Mouse (Mus musculus): ENCODE data around the gene Rab15. TPM values are rescaled to one million over a fixed set of nuclear protein-coding genes. Genes with fewer than 3 reads are reported as not detected.
A peak's percentile ranks its signal among the peaks of the same experiment; 100 is the strongest.
"Not testable (repeated sequence)": the region's sequence is repeated elsewhere in the genome, so short reads cannot be mapped to it uniquely, and the experiment has no call there.

The Rab15 gene
- polyA plus RNA-seq (2012; rRNA removed) = 5.7 and 16.4 TPM in 2 replicates

GRCm38 (mm10) chr12:76822651-76823041 is at the start of gene Rab15:
Gene Rab15 (minus strand): TSS chr12:76822908.
- Histone ChIP-seq H3K27me3 (ENCODE audit: control insufficient read depth, insufficient read depth, low read length) (peaks cover 14% of the 10 kb centered on the region), H3K4me1 (ENCODE audit: control insufficient read depth, insufficient read depth, insufficient read length, low read length) (peaks cover 11% of the 10 kb centered on the region), H3K4me3 (ENCODE audit: low read depth, low read length) (peak within 1 kb of the TSS; percentile 69), H3K27ac (ENCODE audit: insufficient read depth, low read depth, low read length) (peak within 1 kb of the TSS; percentile 26; the same call in 1 of the 2 replicates), H3K36me3 (ENCODE audit: control insufficient read depth, insufficient read depth, low read length) (no peaks in the 10 kb centered on the region)
- TF ChIP-seq POLR2A (IDR thresholded peaks at IDR 0.05; ENCODE audit: low read depth, low read length) = no peak
- no peak for TF ChIP-seq CTCF (IDR thresholded peaks at IDR 0.05; ENCODE audit: extremely low read depth, insufficient read length, insufficient replicate concordance, low read depth, low read length)
- WGBS = 13% methylated on average over 17 of the region's 17 CpGs

DNA sequence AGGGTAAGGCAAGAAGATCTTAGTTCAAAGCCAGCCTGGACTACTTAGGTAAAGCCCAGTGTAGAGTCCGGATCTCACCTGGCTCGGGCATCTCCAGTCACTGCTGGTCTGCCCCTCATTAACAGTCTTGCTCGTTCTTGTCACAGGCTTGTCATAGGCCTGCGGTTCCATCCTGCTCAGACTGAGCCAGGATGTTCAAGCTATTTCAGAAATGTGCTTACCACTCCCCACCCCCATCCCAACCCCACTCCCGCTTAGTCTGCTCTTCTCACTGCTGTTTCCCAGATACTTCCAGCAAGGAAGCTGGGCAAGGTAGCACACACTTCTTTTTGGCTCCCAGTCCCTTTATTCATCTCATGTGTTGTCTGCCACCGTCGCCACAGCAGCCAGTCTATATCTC is 46.9 kb upstream of the Rab15 start:
- no peak for TF ChIP-seq CTCF (IDR thresholded peaks at IDR 0.05; ENCODE audit: extremely low read depth, insufficient read length, insufficient replicate concordance, low read depth, low read length)
- no peak for TF ChIP-seq POLR2A (IDR thresholded peaks at IDR 0.05; ENCODE audit: low read depth, low read length)

GRCm38 (mm10) chr12:76868463-76869198 is 45.9 kb upstream of the Rab15 start:
- Histone ChIP-seq H3K27me3 (ENCODE audit: control insufficient read depth, insufficient read depth, low read length) (no peaks in the 10 kb centered on the region), H3K27ac (ENCODE audit: insufficient read depth, low read depth, low read length) (no peak overlapping the region), H3K4me1 (ENCODE audit: control insufficient read depth, insufficient read depth, insufficient read length, low read length) (no peaks in the 10 kb centered on the region), H3K4me3 (ENCODE audit: low read depth, low read length) (no peak overlapping the region), H3K36me3 (ENCODE audit: control insufficient read depth, insufficient read depth, low read length) (0 out of 2 replicates have a peak, but pooled peaks cover 2% of the 10 kb centered on the region)
- WGBS = 77% methylated on average over 14 of the region's 14 CpGs
- TF ChIP-seq CTCF (IDR thresholded peaks at IDR 0.05; ENCODE audit: extremely low read depth, insufficient read length, insufficient replicate concordance, low read depth, low read length) = no peak
- TF ChIP-seq POLR2A (IDR thresholded peaks at IDR 0.05; ENCODE audit: low read depth, low read length) = no peak

More for the DNA sequence above, 46.9 kb upstream of the Rab15 start:
- Histone ChIP-seq H3K27ac (ENCODE audit: insufficient read depth, low read depth, low read length) (no peak overlapping the region), H3K4me1 (ENCODE audit: control insufficient read depth, insufficient read depth, insufficient read length, low read length) (no peaks in the 10 kb centered on the region), H3K4me3 (ENCODE audit: low read depth, low read length) (no peak overlapping the region), H3K27me3 (ENCODE audit: control insufficient read depth, insufficient read depth, low read length) (no peaks in the 10 kb centered on the region), H3K36me3 (ENCODE audit: control insufficient read depth, insufficient read depth, low read length) (peaks cover 7% of the 10 kb centered on the region; the same call in 1 of the 2 replicates)
- 88% methylated on average over 7 of the region's 7 CpGs for WGBS

- H3K36me3 ChIP-seq (ENCODE audit: control insufficient read depth, insufficient read depth, low read length) = no peaks in the 10 kb centered on the region
- no peaks in the 10 kb centered on the region for H3K4me1 ChIP-seq (ENCODE audit: control insufficient read depth, insufficient read depth, insufficient read length, low read length)
- H3K27ac ChIP-seq (ENCODE audit: insufficient read depth, low read depth, low read length) = no peak overlapping the region
- no peak overlapping the region for H3K4me3 ChIP-seq (ENCODE audit: low read depth, low read length)
- no peaks in the 10 kb centered on the region for H3K27me3 ChIP-seq (ENCODE audit: control insufficient read depth, insufficient read depth, low read length)
- 70% methylated on average over 10 of the region's 10 CpGs for WGBS
- TF ChIP-seq CTCF (IDR thresholded peaks at IDR 0.05; ENCODE audit: extremely low read depth, insufficient read length, insufficient replicate concordance, low read depth, low read length) = no peak
- TF ChIP-seq POLR2A (IDR thresholded peaks at IDR 0.05; ENCODE audit: low read depth, low read length) = no peak
Observed at GRCm38 (mm10) chr12:76867586-76868280, 45.0 kb upstream of the Rab15 start.

GRCm38 (mm10) chr12:76865266-76865665 is 42.6 kb upstream of the Rab15 start:
- 90% methylated on average over 13 of the region's 13 CpGs for WGBS
- no peaks in the 10 kb centered on the region for H3K27me3 ChIP-seq (ENCODE audit: control insufficient read depth, insufficient read depth, low read length)
- no peaks in the 10 kb centered on the region for H3K36me3 ChIP-seq (ENCODE audit: control insufficient read depth, insufficient read depth, low read length)
- no peak overlapping the region for H3K4me3 ChIP-seq (ENCODE audit: low read depth, low read length)
- no peaks in the 10 kb centered on the region for H3K4me1 ChIP-seq (ENCODE audit: control insufficient read depth, insufficient read depth, insufficient read length, low read length)
- H3K27ac ChIP-seq (ENCODE audit: insufficient read depth, low read depth, low read length) = no peak overlapping the region
- TF ChIP-seq CTCF (IDR thresholded peaks at IDR 0.05; ENCODE audit: extremely low read depth, insufficient read length, insufficient replicate concordance, low read depth, low read length) = no peak
- no peak for TF ChIP-seq POLR2A (IDR thresholded peaks at IDR 0.05; ENCODE audit: low read depth, low read length)

- no peaks in the 10 kb centered on the region for H3K36me3 ChIP-seq (ENCODE audit: control insufficient read depth, insufficient read depth, low read length)
- no peaks in the 10 kb centered on the region for H3K27me3 ChIP-seq (ENCODE audit: control insufficient read depth, insufficient read depth, low read length)
- WGBS = 85% methylated on average over 11 of the region's 11 CpGs
- TF ChIP-seq CTCF (IDR thresholded peaks at IDR 0.05; ENCODE audit: extremely low read depth, insufficient read length, insufficient replicate concordance, low read depth, low read length) = no peak
- no peak for TF ChIP-seq POLR2A (IDR thresholded peaks at IDR 0.05; ENCODE audit: low read depth, low read length)
- H3K4me1 ChIP-seq (ENCODE audit: control insufficient read depth, insufficient read depth, insufficient read length, low read length) = no peaks in the 10 kb centered on the region
- H3K27ac ChIP-seq (ENCODE audit: insufficient read depth, low read depth, low read length) = no peak overlapping the region
- H3K4me3 ChIP-seq (ENCODE audit: low read depth, low read length) = no peak overlapping the region
Observed at GRCm38 (mm10) chr12:76863651-76864050, 40.9 kb upstream of the Rab15 start.

- not testable (repeated sequence) for H3K36me3 ChIP-seq (ENCODE audit: control insufficient read depth, insufficient read depth, low read length); H3K4me1 ChIP-seq (ENCODE audit: control insufficient read depth, insufficient read depth, insufficient read length, low read length); H3K27ac ChIP-seq (ENCODE audit: insufficient read depth, low read depth, low read length); H3K27me3 ChIP-seq (ENCODE audit: control insufficient read depth, insufficient read depth, low read length); H3K4me3 ChIP-seq (ENCODE audit: low read depth, low read length)
- 92% methylated on average over 6 of the region's 6 CpGs for WGBS
Observed at GRCm38 (mm10) chr12:76858788-76859187, 36.1 kb upstream of the Rab15 start.
